Mouse (Mus musculus) T-helper 2 cell (primary cell): ENCODE data around the gene Htr2a.

Experiments
- in situ Hi-C: fragments of 300-600 bp; cut with MboI, MseI; formaldehyde crosslinking; loops from one replicate; pipeline ENCODE4 v1.15.1; 2025; ENCODE audit warnings: high pct_unique_total_duplicates

Gene Htr2a

DNA sequence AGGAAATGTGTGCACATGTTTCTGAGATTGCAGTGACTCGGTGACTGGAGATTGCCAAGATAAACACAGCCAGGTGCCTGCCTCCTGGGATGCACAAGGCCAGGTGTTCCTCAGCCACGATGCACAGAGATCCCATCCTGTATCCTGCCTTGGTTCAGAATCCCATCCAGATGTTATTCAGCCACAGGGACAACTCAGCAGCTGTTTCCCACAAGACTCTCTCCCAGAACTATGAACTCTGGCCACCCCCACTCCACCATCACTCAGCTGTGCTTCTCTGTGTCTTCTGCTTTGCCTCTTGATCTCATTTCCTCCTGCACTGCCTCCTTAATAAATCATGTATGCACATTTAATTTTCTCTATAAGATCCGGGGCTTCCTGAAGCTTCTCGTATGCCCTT is 56.1 kb downstream of the Htr2a start:
- in situ Hi-C loops: no loop called here

DNA sequence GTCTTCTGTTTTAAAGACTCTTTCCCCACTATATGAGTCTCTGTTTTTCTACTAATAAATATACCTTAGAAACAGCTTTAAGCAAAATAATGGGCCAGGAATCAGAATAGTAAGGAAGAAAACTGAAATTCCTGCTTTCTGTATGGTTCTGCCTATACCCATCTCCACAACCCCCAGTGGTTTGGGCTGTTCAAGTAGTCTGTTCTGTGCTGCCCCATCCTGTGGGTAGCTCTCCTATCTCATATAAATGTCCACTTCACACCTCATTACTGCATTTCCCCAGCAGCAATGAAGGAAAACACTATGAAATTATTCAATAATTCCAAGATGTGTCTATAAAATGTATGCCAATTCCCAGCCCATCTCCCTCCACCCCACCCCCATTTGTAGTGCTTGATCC is 56.8 kb downstream of the Htr2a start:
- in situ Hi-C loops: no loop called here

DNA sequence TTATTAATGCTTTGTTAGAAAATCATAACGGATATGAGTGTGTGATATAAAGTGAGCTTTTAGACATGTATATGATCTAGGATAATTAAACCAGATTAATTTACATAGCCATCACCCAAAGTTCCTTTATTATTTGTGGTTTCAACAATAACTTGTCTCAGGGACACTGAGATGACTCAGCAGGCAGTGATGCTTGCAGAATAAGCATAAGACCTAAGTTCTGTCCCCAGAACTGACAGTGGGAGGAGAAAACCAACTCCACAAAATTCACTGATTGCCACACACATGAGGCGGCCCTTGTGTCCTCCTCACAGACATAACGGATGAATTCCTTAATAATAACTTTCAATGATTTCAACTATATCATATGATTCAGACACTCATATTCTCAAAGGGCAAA is 58.6 kb downstream of the Htr2a start:
- in situ Hi-C loops: no loop called here

DNA sequence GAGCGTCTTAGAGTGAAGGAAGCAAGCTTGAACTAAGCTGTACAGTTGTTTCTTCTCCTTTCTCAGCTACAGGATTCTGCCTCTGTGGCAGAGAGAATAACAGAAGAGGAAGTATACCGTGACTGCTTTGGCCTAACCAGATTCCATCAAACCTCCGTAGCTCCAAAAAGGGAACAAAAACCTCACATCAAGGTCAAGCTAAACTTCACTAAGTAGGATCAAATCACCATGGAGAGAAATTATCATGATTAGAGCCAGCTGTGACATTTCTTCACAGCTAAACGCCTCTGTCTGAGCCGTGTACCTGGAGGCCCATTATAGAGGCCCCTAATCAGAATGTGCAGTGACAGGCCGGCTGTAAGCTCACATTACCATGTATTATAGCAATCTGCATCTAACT is 63.3 kb downstream of the Htr2a start:
- in situ Hi-C loops: no loop called here

DNA sequence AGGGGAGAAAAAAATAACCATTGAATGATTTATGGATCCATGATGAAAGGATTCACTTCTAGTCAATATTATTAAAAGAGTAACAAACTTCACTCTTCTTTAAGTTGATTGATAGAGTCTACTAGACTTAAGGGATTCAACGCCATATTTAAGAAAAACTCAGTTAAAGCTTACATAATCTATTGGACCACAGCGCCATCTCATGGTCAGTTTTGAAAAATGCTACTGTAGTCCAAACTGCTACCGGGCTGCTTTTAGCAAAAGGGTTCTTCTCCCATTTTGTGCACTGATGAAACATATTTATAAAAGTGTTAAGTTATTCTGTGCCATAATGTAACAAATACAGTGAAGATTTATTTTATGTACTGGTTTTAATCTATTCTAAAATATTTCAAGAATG is 68.4 kb downstream of the Htr2a start:
- in situ Hi-C loops: no loop called here

DNA sequence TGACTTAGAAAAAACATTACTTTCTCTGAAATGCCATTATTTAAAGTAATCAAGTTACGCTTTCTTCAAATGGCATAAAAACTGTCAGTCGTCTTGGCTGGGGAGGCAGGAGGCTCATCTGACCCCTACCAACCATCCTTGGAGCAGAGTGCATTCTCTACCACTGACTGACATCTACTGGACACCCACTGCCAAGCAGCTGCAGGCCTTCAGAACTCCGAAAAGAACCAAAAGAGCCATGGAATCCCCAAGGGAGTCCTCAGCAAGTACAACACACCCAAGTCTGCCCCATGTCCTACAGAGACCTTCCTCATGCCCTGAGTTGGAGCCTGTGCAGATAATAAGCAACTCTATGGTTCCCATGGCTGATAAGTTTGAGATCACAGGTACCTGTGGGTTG is 82.9 kb downstream of the Htr2a start:
- in situ Hi-C loops: no loop called here

DNA sequence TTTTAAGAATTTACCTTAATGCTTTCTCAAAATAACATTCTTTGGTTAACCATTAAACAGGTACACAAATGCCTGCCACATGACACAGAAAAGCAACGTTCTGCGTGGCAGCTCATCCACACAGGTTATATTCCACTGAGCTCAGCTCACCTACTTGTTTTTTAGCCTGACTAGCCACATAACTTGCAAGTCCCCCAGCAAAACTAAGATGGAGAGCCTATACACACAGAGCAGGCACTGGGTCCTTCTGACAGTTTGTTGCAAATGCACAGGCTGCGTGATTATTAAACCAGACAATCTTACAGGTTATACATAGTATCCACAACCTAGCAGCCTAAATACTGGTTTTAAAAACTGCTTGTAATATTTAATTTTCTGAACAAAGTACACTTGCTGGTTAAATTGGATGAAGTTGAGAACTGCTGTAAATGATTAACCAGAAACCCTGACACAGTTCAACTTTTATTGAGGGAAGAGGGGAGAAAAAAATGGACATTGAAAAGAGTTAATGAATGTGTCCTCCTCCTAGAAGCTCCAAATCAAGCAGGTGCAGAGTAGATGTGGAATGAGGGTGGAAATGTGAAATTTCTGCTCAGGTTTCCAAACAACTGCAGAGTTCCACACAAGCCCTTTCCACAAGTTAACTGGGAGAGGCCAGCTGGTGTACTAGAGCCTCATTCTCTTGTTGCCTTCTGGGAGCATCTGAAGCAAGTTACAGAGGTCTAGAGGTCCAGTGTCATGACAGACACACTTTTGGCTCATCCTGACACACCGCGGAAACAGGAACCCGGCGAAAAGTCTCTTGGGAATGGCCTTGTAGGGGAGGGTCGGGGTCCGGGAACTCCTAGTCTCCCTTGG is 90.8 kb downstream of the Htr2a start:
- in situ Hi-C loops: no loop called here

DNA sequence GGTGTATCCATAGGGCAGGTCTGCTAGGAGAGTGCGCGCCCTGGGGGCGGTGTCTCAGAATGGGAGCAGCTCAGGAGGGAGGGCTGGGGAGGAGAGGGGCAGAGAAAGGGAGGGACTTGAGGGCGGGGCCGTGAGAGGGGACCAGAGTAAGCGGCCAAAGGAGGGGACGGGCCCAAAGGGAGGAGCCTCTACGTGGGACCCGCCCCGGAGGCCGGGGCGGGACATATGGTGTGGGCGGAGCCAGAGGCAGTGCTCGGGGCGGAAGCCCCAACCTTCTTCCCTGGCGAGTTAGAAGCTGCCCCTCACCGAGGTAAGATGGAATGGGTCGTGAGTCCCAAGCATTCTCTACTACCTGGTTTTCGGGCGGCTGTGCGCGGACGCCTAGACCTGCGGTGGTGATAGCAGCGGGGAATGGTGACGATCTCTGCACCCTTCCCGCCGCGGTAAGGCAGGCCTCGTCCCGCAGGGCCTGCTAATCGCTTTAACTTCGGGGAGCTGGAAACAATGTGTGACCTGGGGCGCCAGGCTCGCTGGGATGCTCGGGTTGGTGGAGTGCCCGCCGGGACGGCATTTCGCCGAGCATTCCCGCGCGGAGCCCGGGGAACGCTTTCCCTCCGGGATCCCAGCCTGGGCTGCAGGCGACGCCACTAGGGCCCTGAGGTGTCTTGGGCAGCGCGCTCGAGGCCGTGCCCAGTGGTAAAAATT is 91.6 kb downstream of the Htr2a start, which contains the start of gene Esd:
Gene Esd (plus strand): TSS at position 219 of the 705 bp plus-strand sequence.
- in situ Hi-C loops: no loop called here

DNA sequence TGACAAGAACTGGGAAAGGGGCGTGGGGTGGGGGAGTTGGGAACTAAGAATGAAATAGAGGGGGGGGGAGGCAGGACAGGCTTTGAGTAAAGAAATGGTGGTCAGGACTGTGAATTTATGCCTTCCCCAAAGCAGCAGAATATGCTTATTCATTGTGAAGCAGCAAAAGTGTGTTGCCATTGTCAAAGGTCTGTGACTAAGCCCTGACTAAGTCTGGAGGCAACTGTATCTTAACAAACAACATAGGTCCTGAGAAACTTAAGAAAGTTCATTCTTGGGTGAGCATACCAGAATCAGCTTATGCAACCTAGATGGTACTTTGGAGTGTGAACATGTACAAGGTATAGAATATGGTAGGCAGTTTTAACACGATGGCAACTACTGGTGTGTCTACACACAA is 92.8 kb downstream of the Htr2a start:
- in situ Hi-C loops: no loop called here

DNA sequence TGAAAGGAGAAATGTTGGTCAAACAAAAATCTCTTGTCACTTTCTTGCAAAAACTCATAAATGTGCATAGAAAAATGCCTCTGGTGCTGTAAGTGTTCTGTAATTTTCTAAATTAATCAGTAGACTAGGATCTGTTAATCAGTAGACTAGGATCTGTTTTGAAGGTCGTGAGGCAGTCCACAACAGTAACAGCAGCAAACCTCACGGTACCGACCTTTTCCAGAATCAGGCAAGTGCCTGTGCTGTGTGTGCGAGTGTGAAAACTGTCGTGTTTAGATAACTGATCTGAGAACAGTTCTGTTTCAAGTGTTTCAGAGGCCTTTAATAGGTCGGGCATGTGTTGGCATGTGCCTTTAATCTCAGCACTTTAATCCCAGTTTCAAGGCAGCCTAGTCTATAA is 94.8 kb downstream of the Htr2a start:
- in situ Hi-C loops: no loop called here

DNA sequence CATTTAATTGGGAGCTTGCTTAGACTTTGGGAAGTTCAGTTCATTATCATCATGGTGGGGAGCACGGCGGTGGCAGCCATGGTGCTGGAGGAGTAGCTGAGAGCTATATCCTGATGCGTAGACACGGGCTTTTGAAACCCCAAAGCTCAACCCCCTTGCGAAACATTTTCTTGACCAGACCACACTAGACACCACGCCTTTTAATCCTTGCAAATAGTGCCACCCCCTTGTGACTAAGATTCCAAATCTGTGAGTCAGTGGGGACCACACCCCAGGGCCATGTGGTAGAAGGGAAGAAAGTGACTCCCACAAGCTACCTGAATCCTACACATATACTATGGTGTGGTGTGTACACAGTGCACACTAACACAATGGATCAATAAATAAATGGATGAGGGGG is 96.2 kb downstream of the Htr2a start:
- in situ Hi-C loops: no loop called here
